Mouse (Mus musculus): ENCODE data around the gene Snx1.

DNA sequence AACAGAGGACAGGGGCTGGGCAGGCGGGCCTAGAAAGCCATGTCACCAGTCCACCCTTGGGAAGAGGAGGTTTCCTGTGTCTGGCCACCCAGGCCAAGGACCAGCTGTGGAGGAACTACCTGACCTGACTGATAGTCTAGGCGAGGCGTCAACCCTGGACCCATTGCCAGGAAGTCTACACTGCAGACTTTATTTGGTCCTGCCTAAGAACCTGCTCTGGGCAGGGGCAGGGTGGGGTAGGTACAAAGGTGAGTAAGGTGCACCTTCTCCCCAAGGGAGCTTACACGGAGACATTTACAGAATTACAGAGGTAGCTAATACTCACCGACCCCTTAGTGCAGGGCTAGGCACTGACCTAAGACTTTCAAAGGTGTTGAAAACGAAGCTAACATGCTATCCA is 27.2 kb upstream of the Snx1 start:
- TF ChIP-seq CTCF (conservative IDR thresholded peaks at IDR 0.05; ENCODE audit: low read length) (no peak), NANOG (IDR thresholded peaks at IDR 0.05; ENCODE audit: borderline replicate concordance, low read length) (no peak), POU5F1 (IDR thresholded peaks at IDR 0.05; ENCODE audit: borderline replicate concordance, low read length) (no peak)

Measured in E14TG2a.4 (cell line).